Mouse (Mus musculus): ENCODE measurements around the gene Mlh1.

GRCm38 (mm10) chr9:111247682-111248246 is 23.8 kb downstream of the Mlh1 start:
- TF ChIP-seq CTCF (IDR thresholded peaks at IDR 0.05; ENCODE audit: insufficient read depth, low read depth, low read length) (no peak), POLR2A (IDR thresholded peaks at IDR 0.05; ENCODE audit: insufficient read depth, low read depth, low read length) (no peak)

Measured in olfactory bulb, adult 2 months (tissue).